Mouse (Mus musculus): ENCODE measurements around the gene Asgr2. TPM values are rescaled to one million over a fixed set of nuclear protein-coding genes. Genes with fewer than 3 reads are reported as not detected.
"Not testable (repeated sequence)": the region's sequence is repeated elsewhere in the genome, so short reads cannot be mapped to it uniquely, and the experiment has no call there.

Asgr2 gene
- total RNA-seq, 4 experiments from 2014 or later = not detected

- no peak for DNase-seq (ENCODE audit: low spot score in 2 of 2)
Measured at GRCm38 (mm10) chr11:70084563-70084962, 7.9 kb upstream of the Asgr2 start.

GRCm38 (mm10) chr11:70097396-70097795, 5.0 kb downstream of the Asgr2 start:
- no peak for DNase-seq (ENCODE audit: low spot score in 2 of 2)

GRCm38 (mm10) chr11:70099102-70099501, 6.7 kb downstream of the Asgr2 start:
- DNase-seq (ENCODE audit: low spot score in 2 of 2) = no peak

- DNase-seq (ENCODE audit: low spot score in 2 of 2) = no peak
Measured at GRCm38 (mm10) chr11:70099809-70100208, 7.4 kb downstream of the Asgr2 start.

GRCm38 (mm10) chr11:70103701-70104315, 11.4 kb downstream of the Asgr2 start:
- no peak for DNase-seq (ENCODE audit: low spot score in 2 of 2)

- no peak for DNase-seq (ENCODE audit: low spot score in 2 of 2)
Measured at GRCm38 (mm10) chr11:70107085-70107484, 14.6 kb downstream of the Asgr2 start.

GRCm38 (mm10) chr11:70110146-70110545, 17.7 kb downstream of the Asgr2 start:
- no peak for DNase-seq (ENCODE audit: low spot score in 2 of 2)

GRCm38 (mm10) chr11:70114562-70114961, 22.1 kb downstream of the Asgr2 start:
- DNase-seq (ENCODE audit: low spot score in 2 of 2) = no peak

- no peak for DNase-seq (ENCODE audit: low spot score in 2 of 2)
Measured at GRCm38 (mm10) chr11:70115901-70116300, 23.5 kb downstream of the Asgr2 start.

GRCm38 (mm10) chr11:70129926-70130379, 37.5 kb downstream of the Asgr2 start, which contains the start of gene Mgl2:
TSS of gene Mgl2 (plus strand) at chr11:70130329.
- DNase-seq (ENCODE audit: low spot score in 2 of 2) = no peak

- not testable (repeated sequence) for DNase-seq (ENCODE audit: low spot score in 2 of 2)
Measured at GRCm38 (mm10) chr11:70135001-70135400, 42.6 kb downstream of the Asgr2 start.

GRCm38 (mm10) chr11:70135925-70136324, 43.5 kb downstream of the Asgr2 start:
- DNase-seq (ENCODE audit: low spot score in 2 of 2) = not testable (repeated sequence)

- no peak for DNase-seq (ENCODE audit: low spot score in 2 of 2)
Measured at GRCm38 (mm10) chr11:70139171-70139570, 46.7 kb downstream of the Asgr2 start.

- DNase-seq (ENCODE audit: low spot score in 2 of 2) = no peak
Measured at GRCm38 (mm10) chr11:70151072-70151471, 58.6 kb downstream of the Asgr2 start.

Other genes with a start within 250 kb of the Asgr2 start
- gene Plscr3, start 246.3 kb upstream of the Asgr2 start, total RNA-seq (2022) = 10 to 100 TPM; 16.0 to 20.0 (median 18.6) TPM
- under 1 TPM in 3 of 4 experiments, not detected in 1; 0.26 to 0.46 (median 0.30) TPM for gene Tnk1, start 233.9 kb upstream of the Asgr2 start, total RNA-seq (2022)
- not detected for gene Tmem95, start 214.6 kb upstream of the Asgr2 start, total RNA-seq (2022)
- gene Kctd11, start 211.2 kb upstream of the Asgr2 start, total RNA-seq (2022) = 1 to 10 TPM; 1.0 to 2.0 (median 1.2) TPM
- gene Acap1, start 197.1 kb upstream of the Asgr2 start, total RNA-seq (2022) = not detected
- gene 2810408A11Rik, start 191.7 kb upstream of the Asgr2 start, total RNA-seq (2022) = 1 to 10 TPM in 1 of 4 experiments, under 1 TPM in 3; 0.39 to 1.1 (median 0.56) TPM
- gene Neurl4, start 191.6 kb upstream of the Asgr2 start, total RNA-seq (2022) = 100 to 1,000 TPM in 3 of 4 experiments, 10 to 100 TPM in 1; 97.6 to 122 (median 112) TPM
- 10 to 100 TPM; 27.1 to 37.6 (median 32.4) TPM for gene Gps2, start 178.8 kb upstream of the Asgr2 start, total RNA-seq (2022)
- 100 to 1,000 TPM; 413 to 430 (median 416) TPM for gene Eif5a, start 170.7 kb upstream of the Asgr2 start, total RNA-seq (2022)
- gene Ybx2, start 156.8 kb upstream of the Asgr2 start, total RNA-seq (2022) = 1 to 10 TPM; 5.1 to 9.6 (median 6.1) TPM
- gene Slc2a4, start 144.5 kb upstream of the Asgr2 start, total RNA-seq (2022) = 1 to 10 TPM; 4.8 to 5.4 (median 5.1) TPM
- not detected for gene Cldn7, start 127.9 kb upstream of the Asgr2 start, total RNA-seq (2022)
- 100 to 1,000 TPM; 108 to 126 (median 118) TPM for gene Ctdnep1, start 111.5 kb upstream of the Asgr2 start, total RNA-seq (2022)
- 100 to 1,000 TPM in 1 of 4 experiments, 10 to 100 TPM in 3; 78.7 to 101 (median 87.1) TPM for gene Elp5, start 110.1 kb upstream of the Asgr2 start, total RNA-seq (2022)
- gene Gabarap, start 101.5 kb upstream of the Asgr2 start, total RNA-seq (2022) = 100 to 1,000 TPM; 218 to 247 (median 236) TPM
- gene Phf23, start 96.9 kb upstream of the Asgr2 start, total RNA-seq (2022) = 10 to 100 TPM; 49.6 to 59.9 (median 51.8) TPM
- gene Dvl2, start 92.0 kb upstream of the Asgr2 start, total RNA-seq (2022) = 10 to 100 TPM; 28.0 to 36.9 (median 32.9) TPM
- 10 to 100 TPM; 57.9 to 68.3 (median 61.2) TPM for gene Acadvl, start 77.2 kb upstream of the Asgr2 start, total RNA-seq (2022)
- 100 to 1,000 TPM; 721 to 849 (median 797) TPM for gene Dlg4, start 75.7 kb upstream of the Asgr2 start, total RNA-seq (2022)
- 1 to 10 TPM in 2 of 4 experiments, under 1 TPM in 2; 0.77 to 2.4 (median 1.5) TPM for gene Asgr1, start 38.6 kb upstream of the Asgr2 start, total RNA-seq (2022)
- gene Mgl2, start 37.7 kb downstream of the Asgr2 start, total RNA-seq (2022) = 1 to 10 TPM in 1 of 4 experiments, under 1 TPM in 3; 0.57 to 1.1 (median 0.76) TPM
- gene Clec10a, start 63.6 kb downstream of the Asgr2 start, total RNA-seq (2022) = 1 to 10 TPM in 3 of 4 experiments, under 1 TPM in 1; 0.96 to 3.3 (median 2.7) TPM
- gene Slc16a11, start 120.1 kb downstream of the Asgr2 start, total RNA-seq (2022) = 10 to 100 TPM; 32.3 to 43.4 (median 36.5) TPM
- gene Slc16a13, start 128.4 kb downstream of the Asgr2 start, total RNA-seq (2022) = 10 to 100 TPM in 1 of 4 experiments, 1 to 10 TPM in 3; 7.6 to 10.4 (median 8.5) TPM
- 1 to 10 TPM; 1.0 to 2.2 (median 1.9) TPM for gene Bcl6b, start 137.2 kb downstream of the Asgr2 start, total RNA-seq (2022)
- 10 to 100 TPM; 41.0 to 46.9 (median 42.0) TPM for gene 0610010K14Rik, start 145.3 kb downstream of the Asgr2 start, total RNA-seq (2022)
- 1 to 10 TPM; 3.2 to 5.1 (median 3.8) TPM for gene Gm21988, start 147.2 kb downstream of the Asgr2 start, total RNA-seq (2022)
- gene Rnasek, start 147.2 kb downstream of the Asgr2 start, total RNA-seq (2022) = 100 to 1,000 TPM; 197 to 255 (median 240) TPM
- gene Alox12, start 162.7 kb downstream of the Asgr2 start, total RNA-seq (2022) = under 1 TPM; 0.23 to 0.82 (median 0.55) TPM
- under 1 TPM; 0.21 to 0.39 (median 0.26) TPM for gene Alox12e, start 230.0 kb downstream of the Asgr2 start, total RNA-seq (2022)

All from left cerebral cortex, adult 8-10 months (tissue).